Mouse (Mus musculus) G1E (cell line): ENCODE measurements around the gene Tbpl1.

Experiments
- CTCF ChIP-seq: IDR thresholded peaks from 2 replicates; pipeline ENCODE4 v1.5.1; 2012; ENCODE audit warnings: low read depth, low read length, inconsistent platforms, mixed read lengths
- TAL1 ChIP-seq: conservative IDR thresholded peaks from 2 replicates; pipeline ENCODE4 v1.6.1; 2012; ENCODE audit warnings: low read depth, low read length, inconsistent platforms, mixed read lengths

DNA sequence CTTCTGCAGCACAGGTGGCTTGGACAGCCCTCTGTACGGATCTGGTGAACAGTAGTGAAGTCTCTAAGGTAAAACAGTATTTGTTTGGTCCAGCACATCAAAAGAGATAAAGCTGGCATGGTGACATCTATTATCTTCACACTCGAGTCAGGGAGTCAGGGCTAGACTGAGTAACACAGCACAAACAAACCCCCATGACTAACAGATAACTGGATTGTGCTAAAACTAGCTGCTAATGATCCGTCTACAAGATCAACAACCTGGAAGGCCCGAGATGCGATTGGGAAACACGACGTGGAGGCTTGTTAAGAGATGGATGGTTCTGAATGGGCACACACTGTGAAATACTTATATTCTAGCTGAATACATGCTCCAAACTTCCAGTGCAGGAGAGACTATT is 14.2 kb upstream of the Tbpl1 start:
- TF ChIP-seq CTCF = no peak
- no peak for TF ChIP-seq TAL1
